Mouse (Mus musculus): ENCODE data around the gene Eif4g3.

Eif4g3 gene

DNA sequence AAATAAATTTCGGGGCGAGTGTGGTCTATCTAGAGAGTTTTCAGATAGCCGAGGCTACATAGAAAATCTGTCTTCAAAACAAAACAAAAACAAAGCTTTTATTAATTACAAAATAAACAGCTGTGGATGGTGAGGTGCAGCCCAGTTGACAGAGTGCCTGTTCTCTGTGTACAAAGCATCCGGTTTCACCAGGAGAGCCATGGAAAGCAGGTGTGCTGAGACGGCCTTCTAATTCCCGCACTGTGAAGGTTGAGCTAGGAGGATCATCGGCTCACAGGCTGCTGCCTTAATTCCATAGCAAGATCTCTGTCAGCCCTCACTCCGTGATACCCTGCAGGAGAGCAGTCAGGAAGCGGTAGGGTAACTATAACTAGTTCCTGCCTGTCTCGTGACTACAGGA is 109.0 kb downstream of the Eif4g3 start:
- DNase-seq (ENCODE audit: low spot score) = no peak

DNA sequence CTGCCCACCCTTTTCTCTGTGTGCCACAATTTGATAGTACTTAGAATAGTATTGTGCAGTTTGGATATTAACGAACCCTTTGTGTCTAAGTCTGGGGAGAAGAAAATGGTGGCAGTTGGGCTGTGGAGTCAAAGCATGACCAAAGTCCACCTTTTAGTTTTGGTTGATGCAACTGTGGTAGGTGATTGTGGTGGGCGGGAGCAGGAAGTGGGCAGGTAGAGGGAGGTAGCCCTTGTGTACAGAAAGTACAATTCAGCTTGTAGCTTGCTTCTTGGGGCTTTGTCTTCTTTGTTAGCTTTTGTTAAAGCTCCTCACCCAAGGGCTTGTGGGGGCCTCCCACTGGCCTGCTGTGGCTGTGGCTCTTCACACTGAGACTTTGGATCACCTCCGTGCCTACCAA is 109.6 kb downstream of the Eif4g3 start:
- DNase-seq (ENCODE audit: low spot score) = no peak

DNA sequence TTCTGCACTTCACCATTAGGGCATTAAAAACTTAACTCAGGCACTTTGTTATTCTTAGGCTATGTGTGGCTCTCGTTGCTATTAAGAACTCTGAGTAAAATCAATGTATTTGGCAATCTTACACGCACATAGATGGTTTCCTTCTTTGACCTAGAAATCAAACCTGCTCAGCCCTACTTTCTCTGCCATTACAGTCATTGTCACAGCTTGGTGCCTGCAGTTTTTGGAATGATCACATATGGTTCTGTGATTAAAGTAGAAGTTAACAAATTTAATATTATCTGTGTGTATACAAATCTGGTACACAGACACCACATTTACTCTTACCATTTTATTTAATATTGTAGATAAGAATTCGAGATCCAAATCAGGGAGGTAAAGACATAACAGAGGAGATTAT is 112.1 kb downstream of the Eif4g3 start:
- DNase-seq (ENCODE audit: low spot score) = no peak

DNA sequence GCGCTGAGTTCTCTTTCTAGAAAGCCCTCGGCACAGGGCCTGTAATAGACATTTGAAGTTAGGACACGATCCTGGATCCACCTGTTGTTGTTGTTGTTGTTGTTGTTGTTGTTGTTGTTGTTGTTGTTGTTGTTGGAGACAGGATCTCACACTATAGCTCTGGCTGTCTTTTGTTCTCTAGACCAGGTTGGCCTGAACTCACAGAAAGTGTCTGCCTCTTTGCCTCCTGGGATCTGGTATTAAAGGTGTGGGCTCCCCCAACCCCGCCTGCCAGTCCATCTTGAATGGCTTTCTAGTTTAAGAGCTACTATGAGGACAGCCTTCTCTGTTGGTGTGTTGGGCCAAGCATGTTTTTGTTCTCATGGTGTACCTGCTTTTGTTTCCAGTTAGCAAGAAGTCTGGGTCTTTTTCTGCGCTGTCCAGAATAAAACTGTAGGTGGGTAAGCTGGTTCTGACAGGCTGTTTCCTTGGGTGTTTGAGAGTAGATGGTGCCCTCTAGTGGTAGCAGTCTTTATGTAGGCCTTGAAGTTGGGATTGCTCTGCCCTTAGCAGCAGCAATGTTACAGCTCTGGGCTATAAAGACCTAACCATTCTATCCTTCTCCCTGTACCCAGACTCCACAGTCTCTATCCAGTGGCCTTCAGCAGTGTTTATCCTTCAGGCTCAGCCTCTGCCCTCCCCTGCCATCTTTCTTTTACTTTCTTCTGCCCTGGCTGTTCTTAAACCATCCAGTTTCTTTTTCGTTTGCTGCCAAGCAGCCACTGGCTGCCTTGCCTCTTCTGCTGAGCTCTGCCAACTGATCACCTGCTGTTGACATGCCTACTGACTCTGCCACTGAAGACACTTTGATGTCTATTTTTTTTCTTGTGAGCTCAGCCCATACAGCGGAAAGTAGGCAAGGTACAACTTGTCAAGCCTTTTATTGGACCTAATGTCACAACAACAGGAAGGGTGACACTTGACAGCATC is 114.9 kb downstream of the Eif4g3 start:
- peak; percentile 63 for DNase-seq (ENCODE audit: low spot score)

DNA sequence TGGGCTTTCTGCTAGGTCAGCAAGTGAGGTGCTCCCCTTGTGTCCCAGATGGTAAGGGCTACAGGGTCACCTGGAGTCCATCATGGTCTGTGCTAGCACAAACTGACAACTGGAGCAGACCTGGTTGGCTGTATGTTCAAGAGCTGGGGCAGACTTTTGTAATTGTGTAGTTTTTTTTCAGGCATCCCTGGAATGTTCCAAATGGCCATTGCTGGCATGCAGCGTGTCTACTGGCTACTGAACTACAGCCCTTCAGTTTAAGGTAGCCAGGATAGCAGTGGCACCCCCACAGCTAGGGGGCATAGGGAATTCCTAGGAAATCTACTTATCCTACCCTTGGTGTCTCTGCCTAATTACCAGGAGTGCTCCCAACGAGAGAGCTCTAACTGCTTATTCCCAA is 115.7 kb downstream of the Eif4g3 start:
- no peak for DNase-seq (ENCODE audit: low spot score)

DNA sequence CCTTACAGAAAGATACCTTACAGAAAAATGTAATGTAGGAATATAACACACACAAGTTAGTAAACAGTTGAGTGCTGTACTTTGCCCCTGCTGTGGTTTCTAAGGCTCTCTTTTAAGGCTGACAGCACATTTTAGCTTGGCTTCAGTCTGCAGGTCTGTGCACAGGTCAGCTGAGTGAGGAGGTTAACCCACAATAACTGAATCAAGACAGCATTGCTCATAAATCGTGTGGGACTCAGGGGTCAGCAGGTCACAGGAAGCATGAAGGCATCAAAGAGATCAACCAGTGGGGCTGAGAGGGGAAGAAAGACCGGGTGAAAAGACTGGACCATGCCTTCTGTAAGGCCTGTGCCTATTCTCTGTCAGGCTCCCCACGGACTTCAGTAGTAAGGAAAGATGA is 116.5 kb downstream of the Eif4g3 start:
- no peak for DNase-seq (ENCODE audit: low spot score)

DNA sequence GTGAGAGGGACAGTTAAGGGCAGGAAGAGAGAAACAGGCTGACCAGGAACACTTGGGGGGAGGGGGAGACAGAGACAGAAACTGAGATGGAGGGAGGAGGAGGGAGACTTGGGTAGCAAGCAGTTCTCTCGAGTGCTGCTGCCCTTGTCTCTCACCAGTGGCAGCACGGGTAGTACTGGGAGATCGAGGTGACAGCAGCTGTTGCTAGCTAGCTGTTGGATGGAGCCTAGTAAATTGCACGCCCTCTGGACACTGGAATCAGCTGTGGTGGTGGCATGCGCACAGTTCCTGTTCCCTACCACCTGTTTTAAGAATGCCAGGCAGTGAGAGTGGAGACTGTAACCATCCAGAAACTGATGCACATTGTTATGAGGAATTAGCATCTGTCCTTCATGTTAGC is 119.0 kb downstream of the Eif4g3 start:
- DNase-seq (ENCODE audit: low spot score) = no peak

DNA sequence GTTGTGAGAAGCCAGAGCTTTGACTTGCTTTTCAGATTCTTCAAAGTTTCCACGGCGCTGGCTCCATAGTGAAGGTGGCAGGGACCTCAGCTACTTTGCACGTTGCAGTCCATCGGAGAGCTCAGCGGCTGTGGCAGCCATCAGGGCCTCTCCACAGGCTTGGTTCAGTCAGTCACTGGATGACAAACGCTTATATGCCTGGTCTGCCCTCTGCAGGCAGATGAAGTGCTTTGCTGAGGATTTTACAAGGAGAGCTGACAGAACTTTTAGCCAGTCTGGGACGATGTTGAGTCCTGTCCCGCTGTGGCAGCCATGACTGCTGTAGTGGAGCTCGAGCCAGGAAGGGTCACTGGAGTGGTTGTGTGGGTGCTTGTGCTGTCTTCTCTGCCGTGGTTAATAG is 126.9 kb downstream of the Eif4g3 start:
- no peak for DNase-seq (ENCODE audit: low spot score)

DNA sequence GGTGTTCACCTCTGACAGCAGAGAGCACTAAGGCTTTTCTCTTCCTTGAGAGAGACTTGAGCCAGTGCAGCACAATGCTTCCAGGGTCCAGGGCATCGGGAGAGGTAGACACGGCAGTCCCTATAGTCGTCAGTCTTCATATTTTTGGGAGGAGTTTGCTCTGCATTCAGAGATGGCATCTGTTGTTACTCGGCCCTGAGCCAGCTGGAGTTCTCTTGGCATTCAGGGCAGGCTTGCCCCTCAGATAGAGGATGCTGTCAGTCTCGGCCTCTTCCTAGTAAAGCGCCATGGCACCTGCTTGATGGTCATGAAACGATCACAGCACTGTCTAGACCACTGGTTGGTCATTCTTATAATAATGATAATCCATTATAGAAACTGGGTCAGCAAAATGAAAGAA is 131.2 kb downstream of the Eif4g3 start:
- DNase-seq (ENCODE audit: low spot score) = no peak

DNA sequence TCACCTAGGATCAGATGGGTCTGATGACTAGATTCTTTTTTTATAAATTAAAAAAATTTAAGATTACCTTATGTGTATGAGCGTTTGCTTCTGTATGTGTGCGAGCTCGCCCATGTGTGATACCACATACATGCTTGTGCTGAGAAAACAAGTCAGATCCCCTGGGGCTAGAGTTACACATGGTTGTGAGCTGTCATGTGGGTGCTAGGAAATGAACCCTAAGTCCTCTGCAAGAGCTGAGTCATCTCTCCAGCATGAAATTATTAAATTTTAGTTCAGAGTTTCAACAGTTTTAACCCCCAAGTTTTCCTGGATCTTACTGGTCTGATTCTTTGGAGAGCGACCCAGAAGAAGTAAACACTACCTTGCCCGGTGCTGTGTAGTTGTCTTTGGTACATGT is 134.5 kb downstream of the Eif4g3 start:
- DNase-seq (ENCODE audit: low spot score) = no peak

DNA sequence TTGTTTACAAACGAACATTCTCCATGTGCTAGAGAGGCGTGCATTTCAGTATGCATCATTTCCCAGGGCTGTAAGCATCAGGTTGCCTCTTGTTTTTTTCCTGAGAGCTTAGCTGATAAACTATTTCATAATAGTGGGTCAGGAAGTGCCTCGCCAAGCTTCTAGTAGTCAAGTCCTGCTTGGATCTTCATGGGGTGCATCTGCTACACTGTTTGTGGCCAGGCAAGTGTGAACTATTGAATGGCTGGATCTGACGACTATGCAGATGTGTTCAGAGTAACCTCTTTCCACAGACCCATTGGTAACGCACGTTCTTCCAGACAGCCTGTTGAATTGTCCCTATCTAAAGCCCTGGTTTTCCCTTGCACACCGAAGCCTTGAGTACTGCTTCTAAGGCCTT is 135.0 kb downstream of the Eif4g3 start:
- no peak for DNase-seq (ENCODE audit: low spot score)

DNA sequence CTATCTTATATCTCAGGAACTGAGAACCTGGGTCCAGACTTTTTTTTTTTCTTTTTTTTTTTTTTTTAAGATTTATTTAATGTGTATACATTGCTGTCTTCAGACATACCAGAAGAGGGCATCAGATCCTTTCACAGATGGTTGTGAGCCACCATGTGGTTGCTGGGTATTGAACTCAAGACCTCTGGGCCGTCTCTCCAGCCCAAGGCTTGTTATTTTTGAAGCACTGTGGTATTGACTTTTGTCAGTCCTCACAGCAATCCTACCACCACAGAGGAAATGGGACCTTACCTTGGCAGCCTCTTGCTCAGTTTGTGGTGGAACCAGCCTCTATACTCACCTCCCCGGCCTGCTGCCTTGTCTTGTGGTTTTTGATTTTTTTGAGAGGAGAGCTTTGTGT is 137.3 kb downstream of the Eif4g3 start:
- no peak for DNase-seq (ENCODE audit: low spot score)

DNA sequence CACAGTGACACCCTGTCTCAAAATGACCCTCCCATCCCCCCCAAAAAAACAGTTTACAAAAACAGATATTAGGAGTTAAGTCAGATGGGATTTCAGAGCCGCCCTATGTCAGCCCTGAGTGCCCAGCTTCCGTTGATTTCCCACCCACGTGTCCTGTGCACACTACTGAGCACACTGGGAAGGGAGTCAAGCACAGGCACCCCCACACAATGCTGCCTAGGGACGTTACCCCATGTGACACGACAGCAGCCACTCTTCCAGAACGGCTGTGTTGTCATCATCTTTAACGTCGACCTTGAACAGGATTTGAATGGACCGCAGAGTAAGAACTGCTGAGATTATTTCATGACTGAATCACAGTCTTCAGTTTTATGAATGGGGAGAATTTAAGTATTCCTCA is 138.4 kb downstream of the Eif4g3 start:
- no peak for DNase-seq (ENCODE audit: low spot score)

DNA sequence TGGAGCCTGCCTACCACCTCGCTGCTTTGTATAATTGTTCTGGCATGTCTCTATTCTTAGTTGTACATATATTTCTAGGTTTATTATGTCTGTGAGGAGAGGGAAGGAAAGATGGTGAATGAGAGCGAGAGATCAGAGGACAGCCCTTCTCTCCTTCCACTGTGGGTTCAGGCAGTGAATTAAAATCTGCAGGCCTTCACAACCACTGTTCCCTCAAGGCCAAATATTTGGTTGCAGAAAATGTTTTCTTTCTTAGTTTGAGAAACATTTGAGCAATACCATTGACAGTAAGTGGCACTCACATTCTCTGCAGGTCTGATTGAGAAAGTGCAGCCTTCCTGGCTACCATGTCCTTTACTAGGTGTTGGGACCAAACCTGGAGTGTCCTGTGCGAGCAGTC is 138.9 kb downstream of the Eif4g3 start:
- no peak for DNase-seq (ENCODE audit: low spot score)

DNA sequence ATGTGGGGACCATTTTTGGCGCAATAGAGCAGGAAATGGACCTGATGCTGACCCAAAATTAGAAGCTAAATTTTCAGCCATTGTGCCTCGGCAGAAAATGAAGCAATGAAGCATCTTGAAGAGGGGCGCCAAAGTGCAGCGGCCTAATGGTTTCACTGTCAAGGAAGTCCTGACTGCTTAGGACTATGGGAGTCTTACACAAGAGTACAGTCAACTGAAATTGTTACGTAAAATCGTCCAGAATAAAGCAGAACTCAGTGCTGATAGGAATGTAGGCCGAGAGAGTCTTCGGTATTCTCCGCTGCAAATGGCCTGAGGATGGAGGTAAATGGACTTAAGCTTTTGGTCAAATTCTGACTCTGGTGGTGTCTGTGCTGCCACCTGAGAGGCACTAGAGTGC is 140.5 kb downstream of the Eif4g3 start:
- DNase-seq (ENCODE audit: low spot score) = no peak

DNA sequence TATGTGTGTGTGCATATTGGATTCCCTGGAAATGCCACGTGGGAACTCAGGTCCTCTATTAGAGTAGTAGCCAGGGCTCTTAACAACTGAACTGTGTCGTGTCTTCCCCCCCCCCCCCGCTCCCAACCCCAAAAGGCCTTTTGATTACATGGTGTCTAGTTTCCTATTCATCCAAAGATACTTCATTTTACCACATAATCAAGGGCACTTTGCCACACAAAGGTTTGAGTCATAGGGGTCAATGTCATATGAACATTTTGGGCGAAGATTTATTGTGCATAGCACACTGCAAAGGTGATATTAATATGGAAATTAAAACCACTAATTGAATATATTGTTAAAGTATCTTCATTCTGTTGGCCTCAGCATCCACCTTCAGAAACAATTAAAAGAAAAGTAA is 144.5 kb downstream of the Eif4g3 start:
- no peak for DNase-seq (ENCODE audit: low spot score)

DNA sequence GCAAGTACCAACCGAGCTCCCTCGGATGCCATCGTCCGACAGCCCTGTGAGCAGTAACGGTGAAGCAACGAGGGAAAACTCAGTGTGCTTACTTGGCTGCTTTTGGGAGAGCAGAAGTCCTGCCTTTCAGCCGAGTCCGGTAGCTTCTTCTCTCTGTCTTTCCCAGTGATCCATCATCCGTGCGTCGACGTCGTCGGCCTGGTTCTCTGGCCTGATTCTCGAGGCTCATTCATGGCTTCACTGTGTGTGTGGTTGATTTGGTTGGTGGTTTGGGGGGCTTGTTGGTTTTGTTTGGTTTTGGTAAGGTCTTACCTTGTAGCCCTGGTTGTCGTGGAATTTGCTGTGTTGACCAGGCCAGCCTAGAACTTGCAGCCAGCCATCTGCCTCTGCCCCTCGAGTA is 145.0 kb downstream of the Eif4g3 start:
- DNase-seq (ENCODE audit: low spot score) = no peak

DNA sequence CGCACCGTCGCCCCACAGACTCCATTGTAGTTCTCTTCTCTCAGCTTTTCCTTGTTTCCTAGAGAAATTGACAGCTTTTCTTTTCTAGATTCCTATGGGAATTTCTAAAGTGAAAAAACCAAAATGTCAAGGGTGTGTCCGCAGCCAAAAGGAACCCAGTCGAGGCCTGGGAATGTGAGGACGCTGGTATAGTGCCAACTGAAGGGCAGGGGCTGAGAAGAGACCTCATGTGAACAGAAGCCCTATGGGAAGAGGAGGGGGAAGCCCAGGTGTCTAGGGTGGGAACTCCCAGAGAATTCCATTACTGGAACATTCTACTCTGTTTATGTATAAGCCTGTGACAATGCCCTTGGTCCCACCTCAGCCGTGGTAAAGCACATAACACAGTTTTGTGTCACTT is 145.4 kb downstream of the Eif4g3 start:
- DNase-seq (ENCODE audit: low spot score) = no peak

DNA sequence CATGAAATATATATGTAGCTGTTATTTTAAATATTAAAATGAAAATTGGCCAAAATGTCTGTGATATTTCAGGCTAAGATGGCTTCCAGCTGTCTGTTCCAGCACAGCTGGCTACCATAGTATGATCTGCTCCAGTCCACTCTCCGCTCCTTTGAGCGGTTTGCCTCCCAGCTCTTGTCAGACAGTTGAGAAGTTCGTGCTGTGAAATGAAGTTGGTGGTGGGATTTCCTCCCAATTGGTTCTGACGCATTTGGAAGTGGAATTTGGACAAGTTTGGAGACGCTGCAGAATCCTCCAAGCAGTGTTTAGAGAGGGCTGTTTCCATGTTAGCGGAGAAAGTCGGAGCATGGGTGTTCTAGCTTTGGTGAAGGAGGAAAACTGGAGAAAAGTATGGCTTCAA is 148.5 kb downstream of the Eif4g3 start:
- DNase-seq (ENCODE audit: low spot score) = no peak

DNA sequence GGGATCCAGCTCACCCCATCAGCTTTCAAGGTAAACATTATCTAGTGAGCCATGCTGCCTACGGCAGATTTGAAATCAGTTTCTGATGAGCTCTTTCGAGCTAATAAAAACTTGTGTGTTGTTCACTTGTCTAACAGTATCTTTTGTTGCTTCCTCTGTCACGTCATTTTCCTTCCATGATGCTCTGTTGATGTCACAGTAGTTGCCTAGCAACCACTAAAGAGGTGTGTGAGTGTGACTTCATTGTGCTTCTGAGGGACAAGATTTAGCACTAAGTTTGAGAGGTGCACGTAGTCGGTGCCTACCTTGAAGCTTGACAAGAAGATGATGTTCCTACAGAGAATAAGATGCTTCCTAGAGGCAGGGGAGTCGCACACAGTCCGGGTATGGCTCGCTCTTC is 154.4 kb downstream of the Eif4g3 start:
- no peak for DNase-seq (ENCODE audit: low spot score)

DNA sequence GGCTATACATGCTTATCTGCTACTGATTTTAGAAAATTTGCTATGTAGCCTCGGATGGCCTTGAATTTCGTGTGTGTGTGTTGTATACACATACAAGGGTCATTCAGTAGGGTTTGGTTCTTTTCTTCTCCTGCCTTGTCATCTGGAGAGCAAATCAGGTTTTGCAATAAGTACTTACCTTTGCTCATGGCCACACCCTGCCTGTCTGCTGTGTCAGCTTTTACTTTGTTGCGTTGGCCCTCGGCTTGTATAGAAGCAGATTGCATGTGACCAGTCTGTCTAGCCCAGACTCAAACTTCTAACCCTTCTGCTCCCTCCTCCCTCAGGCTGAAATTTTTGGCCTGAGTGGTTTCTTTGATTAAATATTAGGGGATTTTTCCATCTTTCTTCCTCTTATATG is 157.2 kb downstream of the Eif4g3 start:
- DNase-seq (ENCODE audit: low spot score) = no peak

DNA sequence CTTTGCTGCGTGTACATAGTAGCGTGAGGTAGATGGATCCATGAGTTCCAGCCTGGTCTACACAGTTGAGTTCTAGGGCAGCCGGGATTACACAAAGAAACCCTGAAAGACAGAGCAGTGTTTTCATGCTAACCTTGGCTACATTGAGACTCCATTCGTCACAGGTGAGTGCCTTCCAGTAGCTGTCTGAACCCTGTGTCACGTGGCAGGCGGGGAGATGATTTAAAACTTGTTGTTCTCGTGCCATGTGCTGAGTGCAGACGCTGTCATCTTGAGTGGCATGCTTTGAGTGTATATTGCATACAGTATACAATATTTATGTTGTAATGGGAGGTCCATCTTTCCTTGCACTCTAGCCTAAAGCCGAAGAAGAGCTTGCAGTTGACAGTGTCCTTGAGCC is 158.4 kb downstream of the Eif4g3 start:
- no peak for DNase-seq (ENCODE audit: low spot score)

DNA sequence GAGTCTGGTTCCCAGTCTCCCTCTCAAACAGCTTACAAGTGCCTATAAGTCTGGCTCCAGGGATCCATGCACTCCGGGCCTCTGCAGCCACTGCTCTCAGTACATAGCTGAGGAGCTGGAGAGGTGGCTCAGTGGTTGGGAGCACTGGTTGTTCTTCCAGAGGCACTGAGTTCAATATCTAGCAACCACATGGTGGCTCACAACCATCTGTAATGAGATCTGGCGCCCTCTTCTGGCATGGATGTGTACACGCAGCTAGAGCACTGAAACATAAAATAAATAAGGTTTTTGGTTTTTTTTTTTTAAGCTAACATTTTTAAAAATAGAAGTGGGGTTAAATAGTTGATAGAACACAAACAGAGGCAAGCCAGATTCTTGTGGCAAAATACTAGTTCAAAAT is 161.2 kb downstream of the Eif4g3 start:
- DNase-seq (ENCODE audit: low spot score) = peak; percentile 42

DNA sequence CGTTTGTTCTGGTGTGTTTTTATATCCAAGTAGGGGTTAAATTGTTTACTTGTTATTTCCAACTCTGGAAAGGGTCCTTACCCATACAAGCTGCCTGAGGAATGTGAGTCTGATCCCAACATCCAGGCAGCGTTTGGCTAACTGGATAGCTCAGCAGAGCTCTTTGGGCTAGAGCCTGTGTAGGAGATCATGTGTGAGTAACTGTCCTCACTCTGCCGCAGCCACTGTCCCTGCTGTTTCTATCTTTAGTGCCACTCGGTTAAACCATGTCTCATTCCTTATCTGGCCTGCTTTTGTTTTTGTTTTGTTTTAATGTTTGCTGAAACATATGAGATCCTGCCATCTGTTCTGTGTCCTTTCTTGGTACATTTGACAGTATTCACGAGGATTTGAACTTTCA is 168.1 kb downstream of the Eif4g3 start:
- DNase-seq (ENCODE audit: low spot score) = no peak
